Comparison of ENCODE assay signal across 16 mouse cellular contexts in the genomic region with DNA sequence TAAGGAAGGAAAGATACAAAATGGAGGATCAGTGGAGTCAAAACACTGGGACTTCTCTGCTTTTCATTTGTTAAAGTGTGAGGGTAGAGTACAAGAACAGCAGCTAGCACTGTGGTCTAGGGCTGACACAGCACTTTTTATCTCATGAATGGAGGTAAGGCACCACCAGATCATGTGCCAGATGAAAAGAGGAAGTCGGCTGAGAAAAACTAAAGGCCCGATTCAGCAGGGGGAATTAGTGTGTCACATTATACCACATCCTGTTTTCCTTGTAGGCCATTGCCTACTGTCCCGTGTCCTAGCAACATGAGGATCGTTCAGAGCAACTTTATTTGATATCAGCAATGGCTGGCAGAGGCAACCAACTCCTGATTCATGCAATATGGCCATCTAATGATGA. TPM values are rescaled to one million over a fixed set of nuclear protein-coding genes. Genes with fewer than 3 reads are reported as not detected.
DNase-seq lines count a peak whose midpoint lies in the region; ATAC-seq lines count a peak whose summit lies in the region.
"Had no signal": no experiment of that assay in that cellular context is flagged by ENCODE, and none has a peak within 500 bp of the region (broad histone marks: within the 10 kb centered on the region; RNA-seq: fewer than 3 reads in every experiment).

No protein-coding gene starts in this region.

- H3K4me1 ChIP-seq in heart, embryonic 12.5 days (replicated peaks): no peaks in the 10 kb centered on the region
- no peaks in the 10 kb centered on the region for H3K4me1 ChIP-seq in forebrain, embryonic 15.5 days
- H3K4me1 ChIP-seq: neural tube, embryonic 15.5 days had no signal

- H3K4me2 ChIP-seq in heart, embryonic 12.5 days: no peak overlapping the region
- no peak overlapping the region for H3K4me2 ChIP-seq in forebrain, embryonic 15.5 days (replicated peaks)
- H3K4me2 ChIP-seq: midbrain, embryonic 11.5 days; neural tube, embryonic 15.5 days had no signal

- H3K9ac ChIP-seq in heart, embryonic 12.5 days: no peak overlapping the region
- no peak overlapping the region for H3K9ac ChIP-seq in forebrain, embryonic 15.5 days (replicated peaks)
- H3K9ac ChIP-seq: neural tube, embryonic 15.5 days had no signal

- no peaks in the 10 kb centered on the region for H3K9me3 ChIP-seq in heart, embryonic 12.5 days (replicated peaks)
- no peaks in the 10 kb centered on the region for H3K9me3 ChIP-seq in forebrain, embryonic 15.5 days
- H3K9me3 ChIP-seq: neural tube, embryonic 15.5 days had no signal

- H3K36me3 ChIP-seq in heart, embryonic 12.5 days: no peaks in the 10 kb centered on the region
- no peaks in the 10 kb centered on the region for H3K36me3 ChIP-seq in forebrain, embryonic 15.5 days
- H3K36me3 ChIP-seq: neural tube, embryonic 15.5 days had no signal

- no peaks in the 10 kb centered on the region for H3K27me3 ChIP-seq in heart, embryonic 12.5 days (replicated peaks)
- no peaks in the 10 kb centered on the region for H3K27me3 ChIP-seq in forebrain, embryonic 15.5 days
- H3K27me3 ChIP-seq: neural tube, embryonic 15.5 days had no signal

- DNase-seq in heart, adult 8-10 months (ENCODE audit: low spot score): peak; percentile 46
- peak; percentile 75 for DNase-seq in A20 (ENCODE audit: low read depth, low spot score)
- DNase-seq in thymus, postnatal 10 days (ENCODE audit: low spot score in 2 of 2): no peak
- DNase-seq in left cerebral cortex, adult 18-20 months (ENCODE audit: low spot score in 2 of 2): no peak
- DNase-seq: adrenal gland, postnatal 10 days; cerebellum, adult 9-11 months; gastrocnemius, postnatal 10 days; heart, postnatal 4 days; kidney, adult 9 months had no signal

- H3K27ac ChIP-seq in heart, embryonic 12.5 days (ENCODE audit: poor library complexity, severe bottlenecking): no peak overlapping the region
- no peak overlapping the region for H3K27ac ChIP-seq in forebrain, embryonic 15.5 days (replicated peaks)
- H3K27ac ChIP-seq: neural tube, embryonic 15.5 days had no signal

- no peak for ATAC-seq in heart, embryonic 12.5 days (ENCODE audit: insufficient number of reproducible peaks, low FRiP score)
- ATAC-seq in common myeloid progenitor, adult 5-6 weeks (replicated peaks; ENCODE audit: low read depth, poor library complexity, severe bottlenecking): peak; percentile 99
- peak; percentile 99 for ATAC-seq in megakaryocyte, adult 5-6 weeks (ENCODE audit: poor library complexity, severe bottlenecking)
- ATAC-seq in forebrain, embryonic 15.5 days (replicated peaks): no peak

- H3K4me3 ChIP-seq in heart, embryonic 12.5 days: no peak overlapping the region
- H3K4me3 ChIP-seq in forebrain, embryonic 15.5 days: no peak overlapping the region
- H3K4me3 ChIP-seq: neural tube, embryonic 15.5 days had no signal

- WGBS in heart, embryonic 12.5 days: 56% methylated on average over 4 of the region's 4 CpGs
- WGBS in forebrain, embryonic 15.5 days: 78% methylated on average over 4 of the region's 4 CpGs

RNA-seq across cellular contexts. Expression of a gene that starts 17.1 kb away (rescaled TPM):
- total RNA-seq in heart, adult 8-10 months (2022): under 1 TPM in 2 of 4 experiments, not detected in 2; 0.14 to 0.16 TPM
- not detected in 2 replicates for polyA plus RNA-seq in heart, embryonic 12.5 days (2016; fragmentation: Nextera tagmentation; extraction: Ambion mirVana)
- total RNA-seq in common myeloid progenitor, adult 5-6 weeks (2017): not detected in 2 replicates
- total RNA-seq in megakaryocyte, adult 5-6 weeks (2015): not detected in 2 replicates
- not detected in 2 replicates for total RNA-seq in megakaryocyte, adult 5-6 weeks (2017)
- under 1 TPM; 0.23 to 0.42 TPM for total RNA-seq in left cerebral cortex, adult 18-20 months (2021)
- 0.10 TPM in 1 of 2 replicates, not detected in the other for polyA plus RNA-seq in forebrain, embryonic 15.5 days (2015; fragmentation: Nextera tagmentation; extraction: Ambion mirVana)
- total RNA-seq: adrenal gland, postnatal 10 days; gastrocnemius, postnatal 10 days; heart, postnatal 4 days had no signal

RNA-seq across cellular contexts. Expression of a gene that starts 26.3 kb away (rescaled TPM):
- 10 to 100 TPM; 10.5 to 27.1 (median 17.0) TPM for total RNA-seq in heart, adult 8-10 months (2022)
- 13.4 and 20.7 TPM in 2 replicates for polyA plus RNA-seq in heart, embryonic 12.5 days (2016; fragmentation: Nextera tagmentation; extraction: Ambion mirVana)
- 0.82 and 1.5 TPM in 2 replicates for total RNA-seq in common myeloid progenitor, adult 5-6 weeks (2017)
- 0.56 and 0.64 TPM in 2 replicates for total RNA-seq in megakaryocyte, adult 5-6 weeks (2015)
- total RNA-seq in megakaryocyte, adult 5-6 weeks (2017): 0.26 TPM in 1 of 2 replicates, not detected in the other
- under 1 TPM; 0.46 to 0.63 TPM for total RNA-seq in left cerebral cortex, adult 18-20 months (2021)
- polyA plus RNA-seq in forebrain, embryonic 15.5 days (2015; fragmentation: Nextera tagmentation; extraction: Ambion mirVana): 0.52 and 1.0 TPM in 2 replicates

RNA-seq across cellular contexts. Expression of a gene that starts 30.2 kb away (rescaled TPM):
- 10 to 100 TPM; 30.1 to 36.7 (median 30.8) TPM for total RNA-seq in heart, adult 8-10 months (2022)
- polyA plus RNA-seq in heart, embryonic 12.5 days (2016; fragmentation: Nextera tagmentation; extraction: Ambion mirVana): 75.1 and 90.7 TPM in 2 replicates
- 138 and 211 TPM in 2 replicates for total RNA-seq in common myeloid progenitor, adult 5-6 weeks (2017)
- 1.5 and 6.3 TPM in 2 replicates for total RNA-seq in megakaryocyte, adult 5-6 weeks (2015)
- 0.99 TPM in 1 of 2 replicates, not detected in the other for total RNA-seq in megakaryocyte, adult 5-6 weeks (2017)
- 1 to 10 TPM; 4.4 to 5.0 TPM for total RNA-seq in left cerebral cortex, adult 18-20 months (2021)
- polyA plus RNA-seq in forebrain, embryonic 15.5 days (2015; fragmentation: Nextera tagmentation; extraction: Ambion mirVana): 28.0 and 30.4 TPM in 2 replicates

RNA-seq across cellular contexts. Expression of a gene that starts 43.9 kb away (rescaled TPM):
- not detected for total RNA-seq in heart, adult 8-10 months (2022)
- not detected in 2 replicates for polyA plus RNA-seq in heart, embryonic 12.5 days (2016; fragmentation: Nextera tagmentation; extraction: Ambion mirVana)
- total RNA-seq in common myeloid progenitor, adult 5-6 weeks (2017): 0.05 TPM in 1 of 2 replicates, not detected in the other
- total RNA-seq in megakaryocyte, adult 5-6 weeks (2015): not detected in 2 replicates
- not detected in 2 replicates for total RNA-seq in megakaryocyte, adult 5-6 weeks (2017)
- total RNA-seq in left cerebral cortex, adult 18-20 months (2021): not detected
- not detected in 2 replicates for polyA plus RNA-seq in forebrain, embryonic 15.5 days (2015; fragmentation: Nextera tagmentation; extraction: Ambion mirVana)
- total RNA-seq: adrenal gland, postnatal 10 days; gastrocnemius, postnatal 10 days; heart, postnatal 4 days; left cerebral cortex, postnatal 14 days had no signal
- polyA plus RNA-seq: midbrain, embryonic 11.5 days had no signal

RNA-seq across cellular contexts. Expression of a gene that starts 52.3 kb away (rescaled TPM):
- not detected for total RNA-seq in heart, adult 8-10 months (2022)
- polyA plus RNA-seq in heart, embryonic 12.5 days (2016; fragmentation: Nextera tagmentation; extraction: Ambion mirVana): not detected in 2 replicates
- not detected in 2 replicates for total RNA-seq in common myeloid progenitor, adult 5-6 weeks (2017)
- total RNA-seq in megakaryocyte, adult 5-6 weeks (2015): not detected in 2 replicates
- total RNA-seq in megakaryocyte, adult 5-6 weeks (2017): not detected in 2 replicates
- not detected for total RNA-seq in left cerebral cortex, adult 18-20 months (2021)
- polyA plus RNA-seq in forebrain, embryonic 15.5 days (2015; fragmentation: Nextera tagmentation; extraction: Ambion mirVana): not detected in 2 replicates
- total RNA-seq: adrenal gland, postnatal 10 days; gastrocnemius, postnatal 10 days; heart, postnatal 4 days; left cerebral cortex, postnatal 14 days had no signal
- polyA plus RNA-seq: midbrain, embryonic 11.5 days; neural tube, embryonic 15.5 days had no signal

Comparison
In these comparisons a context has a peak if more than half of its experiments do, and no peak if none do; other contexts are left out.
1. DNase-seq: peak in heart, adult 8-10 months (single experiment) and A20 (single experiment); none in thymus, postnatal 10 days (0 of 2) and left cerebral cortex, adult 18-20 months (0 of 2).
2. ATAC-seq: peak in common myeloid progenitor, adult 5-6 weeks (single experiment) and megakaryocyte, adult 5-6 weeks (single experiment); none in heart, embryonic 12.5 days (single experiment) and forebrain, embryonic 15.5 days (single experiment).
3. RNA of a gene that starts 30.2 kb away (total RNA-seq): 138 to 211 TPM in common myeloid progenitor, adult 5-6 weeks and 30.1 to 36.7 TPM in heart, adult 8-10 months; 0.99 to 6.3 TPM in megakaryocyte, adult 5-6 weeks and 4.4 to 5.0 TPM in left cerebral cortex, adult 18-20 months; every median in the first group is over 4 times any median in the second.